Mouse (Mus musculus): ENCODE measurements around the gene Tmem242. TPM values are rescaled to one million over a fixed set of nuclear protein-coding genes. Genes with fewer than 3 reads are reported as not detected.

The Tmem242 gene
- total RNA-seq, 2 experiments from 2014 or later = 67.6 to 71.8 TPM

DNA sequence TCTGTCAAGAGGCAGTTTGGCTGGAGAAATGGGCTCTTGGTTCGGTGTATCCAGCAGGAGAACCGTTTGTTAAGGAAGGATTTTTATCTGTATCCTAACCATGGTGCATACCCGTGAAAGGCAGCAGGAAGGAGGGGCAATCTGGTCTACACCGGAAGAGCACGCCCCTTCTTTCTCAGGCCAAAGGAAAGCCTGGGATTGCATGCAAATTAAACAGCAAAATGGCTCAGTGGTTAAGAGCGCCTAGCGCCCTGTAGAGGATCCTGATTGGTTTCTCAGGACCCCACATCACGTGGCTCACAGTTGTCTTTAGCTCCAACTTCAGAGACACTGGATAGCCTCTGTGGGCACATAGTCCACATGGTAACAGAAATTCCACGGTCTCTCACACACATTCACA is 21.0 kb downstream of the Tmem242 start:
- no peak for DNase-seq
- intact Hi-C loops (cut with DNase I) = no loop called here

DNA sequence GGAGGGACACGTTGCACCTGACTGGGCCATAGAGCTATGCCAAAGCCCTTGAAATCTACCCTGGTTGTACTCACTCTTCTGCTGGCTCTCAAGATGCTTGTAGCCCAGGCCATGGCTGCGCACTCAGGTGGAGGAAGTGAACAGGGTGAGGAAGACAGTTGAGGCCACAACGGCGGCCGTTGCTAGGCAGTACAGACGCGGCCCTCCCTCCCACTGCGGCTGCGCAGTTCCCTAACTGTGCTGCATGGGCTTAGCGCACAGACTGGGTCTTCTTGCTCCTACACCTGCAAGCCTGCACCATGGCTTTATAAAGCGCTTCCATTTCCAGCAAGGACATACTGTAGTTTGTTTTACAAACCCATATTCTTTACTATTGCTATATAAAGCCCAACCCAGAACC is 21.5 kb downstream of the Tmem242 start, which contains the start of gene Ldhal6b:
Ldhal6b (minus strand) TSS at position 223 of the 400 bp plus-strand sequence.
- DNase-seq = no peak
- intact Hi-C loops (cut with DNase I) = no loop called here

GRCm38 (mm10) chr17:5416518-5416917 is 23.5 kb downstream of the Tmem242 start:
- intact Hi-C loops (cut with DNase I) = no loop called here
- DNase-seq = no peak

- DNase-seq = no peak
- intact Hi-C loops (cut with DNase I) = no loop called here
These were observed 26.0 kb downstream of the Tmem242 start for GRCm38 (mm10) chr17:5414041-5414440.

DNA sequence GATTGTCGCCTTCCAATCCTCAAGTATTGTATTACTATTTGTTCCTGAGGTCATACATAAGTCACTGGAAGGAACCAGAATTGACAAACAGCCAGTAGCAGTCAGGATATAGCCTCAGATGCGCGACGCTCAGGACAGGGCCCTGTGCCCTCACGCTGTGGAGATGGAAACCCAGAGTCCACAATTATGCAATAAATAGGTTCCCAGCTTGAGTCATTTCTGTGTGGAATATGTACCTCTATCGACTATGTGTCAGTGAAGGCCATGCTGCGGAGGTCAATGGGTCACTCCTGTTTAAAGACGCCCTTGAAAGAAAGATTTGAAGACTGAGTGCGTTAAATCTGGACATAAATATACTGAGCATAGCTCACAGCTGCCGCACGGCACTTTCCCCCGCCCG is 26.7 kb downstream of the Tmem242 start:
- no peak for DNase-seq
- intact Hi-C loops (cut with DNase I) = no loop called here

GRCm38 (mm10) chr17:5412740-5413139 is 27.3 kb downstream of the Tmem242 start:
- no peak for DNase-seq
- intact Hi-C loops (cut with DNase I) = no loop called here

GRCm38 (mm10) chr17:5412301-5412700 is 27.8 kb downstream of the Tmem242 start:
- no peak for DNase-seq

DNA sequence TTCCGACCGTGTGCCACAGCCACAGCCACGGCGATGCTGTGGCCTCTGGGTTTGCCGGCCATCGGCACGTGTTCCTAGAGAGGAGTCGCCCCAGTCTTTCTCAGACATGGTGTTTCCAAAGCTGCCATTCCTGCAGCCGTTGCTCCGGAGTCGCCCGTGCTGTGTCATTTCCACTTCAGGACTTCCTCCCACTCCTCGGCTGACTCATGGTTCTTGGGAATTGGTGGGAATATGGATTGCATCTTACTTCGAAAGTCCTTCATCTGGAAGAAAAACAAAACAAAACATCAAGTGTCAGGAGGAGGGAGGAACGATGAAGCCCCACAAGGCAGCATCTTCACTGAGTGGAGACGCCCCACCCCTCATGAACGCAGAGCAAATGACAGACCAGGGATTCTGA is 28.9 kb downstream of the Tmem242 start:
- intact Hi-C loops (cut with DNase I) = no loop called here
- no peak for DNase-seq

More at GRCm38 (mm10) chr17:5412301-5412700, 27.8 kb downstream of the Tmem242 start:
- intact Hi-C loops (cut with DNase I) = no loop called here

DNA sequence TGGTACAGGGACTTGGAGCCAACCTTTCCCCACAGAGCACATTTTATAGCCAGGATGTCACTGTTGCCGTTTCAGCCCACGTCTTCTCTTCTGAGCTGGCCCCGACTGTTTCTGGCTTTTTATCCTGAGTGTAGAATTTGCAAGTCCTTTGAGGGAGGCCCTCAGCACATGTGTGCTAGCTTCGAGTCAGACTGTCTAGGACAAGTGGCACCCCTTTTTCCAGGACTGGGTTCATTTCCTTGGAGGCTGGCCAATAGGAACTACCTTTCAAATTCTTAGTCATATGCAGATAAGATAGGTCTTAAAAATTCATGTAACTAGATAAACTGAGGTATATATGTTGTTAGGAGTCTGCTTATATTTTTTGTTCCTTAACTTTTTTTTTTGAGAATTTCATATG is 29.7 kb downstream of the Tmem242 start:
- no peak for DNase-seq
- intact Hi-C loops (cut with DNase I) = no loop called here

GRCm38 (mm10) chr17:5407030-5407429 is 33.0 kb downstream of the Tmem242 start:
- DNase-seq = no peak
- intact Hi-C loops (cut with DNase I) = no loop called here

GRCm38 (mm10) chr17:5406566-5406965 is 33.5 kb downstream of the Tmem242 start:
- DNase-seq = no peak
- intact Hi-C loops (cut with DNase I) = no loop called here

DNA sequence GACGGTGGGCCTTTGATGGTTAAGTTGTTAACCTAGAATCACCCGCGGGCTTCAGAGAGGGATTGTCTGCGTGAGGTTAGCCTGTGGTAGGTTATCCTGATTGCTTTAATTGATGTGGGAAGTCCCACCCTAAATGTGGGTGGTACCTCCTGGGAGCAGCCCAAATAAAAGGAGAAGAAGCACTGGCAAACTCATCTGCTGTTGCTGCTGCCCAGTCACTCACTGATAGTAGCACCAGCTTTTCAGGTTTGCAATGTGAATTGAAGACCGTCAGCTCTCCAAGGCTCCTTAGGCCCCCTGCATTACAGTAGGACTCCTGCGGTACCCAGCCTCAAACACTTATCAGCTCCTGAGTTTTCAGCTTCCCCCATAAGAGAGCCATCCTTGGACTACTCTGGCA is 36.2 kb downstream of the Tmem242 start:
- no peak for DNase-seq
- intact Hi-C loops (cut with DNase I) = no loop called here

DNA sequence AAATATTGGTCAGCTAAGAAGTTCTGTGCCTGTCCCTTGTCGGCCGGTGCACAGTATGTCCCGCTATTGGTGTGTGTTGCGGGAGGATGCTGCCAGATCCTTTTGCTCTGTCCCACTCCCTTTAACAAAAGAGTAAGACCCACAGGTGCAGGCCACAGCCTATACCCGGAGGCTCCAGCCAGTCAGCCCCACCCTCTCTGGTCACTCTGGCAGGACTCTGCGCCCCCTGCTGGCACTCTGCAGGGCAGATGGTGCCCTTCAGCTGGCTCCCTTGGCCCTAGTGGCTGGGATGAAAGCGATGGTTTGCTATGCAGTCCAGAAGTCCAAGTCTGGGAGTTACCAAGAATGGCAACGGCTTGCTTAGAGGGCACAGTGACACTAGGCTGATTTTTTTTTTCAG is 37.4 kb downstream of the Tmem242 start:
- intact Hi-C loops (cut with DNase I) = no loop called here
- peak; percentile 88 for DNase-seq

DNA sequence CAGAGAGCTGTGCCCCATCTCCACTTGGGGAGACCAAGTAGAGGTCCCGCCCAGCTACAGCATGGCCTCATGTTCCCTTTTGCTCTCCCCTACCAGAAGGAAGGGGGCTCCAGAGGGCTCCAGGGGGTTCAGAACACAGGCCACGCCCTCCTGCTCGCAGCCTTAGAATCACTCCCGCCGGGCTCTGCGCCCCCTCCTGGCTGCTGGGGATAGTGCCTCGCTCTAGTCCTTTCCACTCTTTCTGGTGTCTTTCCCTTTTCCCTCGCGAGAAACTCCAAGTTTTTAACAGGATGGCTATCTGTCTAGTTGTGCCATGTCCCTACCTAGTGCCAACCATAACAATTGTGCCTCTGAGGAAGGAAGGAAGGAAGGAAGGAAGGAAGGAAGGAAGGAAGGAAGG is 38.0 kb downstream of the Tmem242 start:
- peak; percentile 76 for DNase-seq
- intact Hi-C loops (cut with DNase I) = no loop called here

GRCm38 (mm10) chr17:5401288-5401687 is 38.8 kb downstream of the Tmem242 start:
- no peak for DNase-seq
- intact Hi-C loops (cut with DNase I) = no loop called here

DNA sequence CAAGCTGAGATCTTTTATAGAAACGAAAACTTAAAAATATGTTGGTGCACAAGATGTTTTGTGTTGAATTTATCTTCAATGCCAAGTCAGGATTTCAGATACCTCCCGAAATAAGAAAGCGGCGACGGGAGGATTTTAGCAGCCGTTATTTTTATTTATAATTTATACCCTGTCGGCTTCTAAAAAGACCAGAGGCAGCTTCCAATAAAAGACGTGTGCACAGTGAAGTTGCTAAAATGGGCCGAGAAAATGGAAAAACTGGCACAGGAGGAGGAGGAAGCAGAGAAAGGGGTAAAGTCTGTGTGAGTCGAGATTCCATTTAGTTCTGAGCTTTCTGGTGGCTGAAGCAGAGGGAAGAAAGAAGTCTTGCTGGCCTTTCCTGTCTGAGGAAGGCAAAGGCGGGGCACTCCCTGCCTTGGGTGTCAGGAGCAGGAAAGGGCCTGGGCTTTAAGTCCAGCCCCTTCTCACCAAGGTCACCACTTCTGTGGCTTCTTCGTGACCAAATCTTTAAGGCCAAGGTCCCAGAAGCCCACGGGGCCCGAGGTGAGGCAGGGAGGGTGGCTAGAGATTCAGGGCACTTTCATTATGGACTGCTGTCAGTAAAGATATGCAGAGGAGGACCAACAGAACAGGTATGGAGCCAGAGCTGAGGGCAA is 39.5 kb downstream of the Tmem242 start:
- intact Hi-C loops (cut with DNase I) = no loop called here
- no peak for DNase-seq

- DNase-seq = peak; percentile 89
- intact Hi-C loops (cut with DNase I) = loop anchor here (10.0 kb wide), 1 partner anchor 193 kb away; no protein-coding TSS in a partner anchor
These were observed 42.7 kb downstream of the Tmem242 start for GRCm38 (mm10) chr17:5397148-5398007.

DNA sequence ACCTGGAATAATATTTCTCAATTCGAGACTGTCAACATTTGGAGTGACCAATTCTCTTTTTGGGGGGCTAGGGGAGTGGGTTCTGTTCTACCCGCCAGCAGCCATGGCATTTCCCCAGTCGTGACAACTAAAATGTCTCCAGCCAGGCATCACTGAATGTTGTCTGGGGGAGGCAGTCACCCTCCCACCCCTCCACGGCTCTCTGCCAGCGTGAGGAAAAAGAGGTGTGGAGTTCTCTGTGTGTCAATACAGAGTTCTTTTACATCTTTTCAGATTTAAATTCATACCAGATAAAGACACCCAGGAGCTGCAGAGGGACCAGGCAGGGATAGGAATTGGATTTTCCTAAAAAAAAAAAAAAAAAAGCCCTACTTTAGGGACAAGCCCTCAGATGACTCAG is 43.8 kb downstream of the Tmem242 start:
- intact Hi-C loops (cut with DNase I) = loop anchor here (10.0 kb wide), 1 partner anchor 191 kb away; no protein-coding TSS in a partner anchor
- no peak for DNase-seq

GRCm38 (mm10) chr17:5395454-5396205 is 44.4 kb downstream of the Tmem242 start:
- no peak for DNase-seq
- intact Hi-C loops (cut with DNase I) = loop anchor here (10.0 kb wide), 1 partner anchor 191 kb away; no protein-coding TSS in a partner anchor

DNA sequence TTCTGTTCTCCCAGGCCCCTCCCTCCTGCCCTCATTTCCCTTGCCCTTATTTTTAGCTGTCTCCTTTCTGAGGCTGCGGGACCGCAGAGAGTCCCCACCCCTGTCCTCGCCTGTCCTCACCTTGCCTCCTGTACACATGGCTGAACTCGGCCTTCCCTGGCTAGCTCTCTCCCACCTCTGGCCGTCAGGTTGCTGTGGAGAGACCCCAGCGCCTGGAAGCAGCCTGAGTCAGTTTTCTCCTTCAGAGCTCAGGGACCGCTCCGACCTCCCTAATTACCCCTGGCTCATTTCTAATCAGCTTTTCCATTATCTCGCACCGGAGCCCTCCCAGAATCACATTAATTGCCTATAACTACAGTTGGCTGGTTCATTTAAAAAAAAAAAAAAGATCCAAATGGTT is 49.4 kb downstream of the Tmem242 start:
- DNase-seq = no peak
- intact Hi-C loops (cut with DNase I) = loop anchor here (10.0 kb wide), 1 partner anchor 186 kb away; no protein-coding TSS in a partner anchor

DNA sequence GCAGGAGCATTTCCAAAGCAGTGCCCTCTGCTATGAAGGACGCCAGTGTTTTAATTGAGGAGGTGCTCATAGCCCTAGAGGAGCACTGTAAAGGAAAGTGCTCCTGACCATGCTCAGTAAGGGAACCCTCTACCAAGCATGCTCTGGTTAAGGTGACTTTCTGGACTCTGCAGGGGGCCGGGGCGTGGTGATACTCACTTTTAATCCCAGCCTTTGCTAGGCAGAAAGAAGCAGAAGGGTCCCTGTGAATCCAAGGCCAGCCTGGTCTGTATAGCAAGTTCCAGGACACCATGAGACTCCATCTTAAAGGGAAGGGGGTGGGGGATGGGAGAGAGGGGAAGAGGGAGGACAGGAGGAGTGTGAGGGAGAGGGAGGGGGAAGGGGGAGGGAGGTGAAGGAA is 51.7 kb downstream of the Tmem242 start:
- intact Hi-C loops (cut with DNase I) = no loop called here
- DNase-seq = no peak

All from left cerebral cortex, postnatal 4 days (tissue).